ENCODE assay signal across 24 mouse cellular contexts in the genomic region with DNA sequence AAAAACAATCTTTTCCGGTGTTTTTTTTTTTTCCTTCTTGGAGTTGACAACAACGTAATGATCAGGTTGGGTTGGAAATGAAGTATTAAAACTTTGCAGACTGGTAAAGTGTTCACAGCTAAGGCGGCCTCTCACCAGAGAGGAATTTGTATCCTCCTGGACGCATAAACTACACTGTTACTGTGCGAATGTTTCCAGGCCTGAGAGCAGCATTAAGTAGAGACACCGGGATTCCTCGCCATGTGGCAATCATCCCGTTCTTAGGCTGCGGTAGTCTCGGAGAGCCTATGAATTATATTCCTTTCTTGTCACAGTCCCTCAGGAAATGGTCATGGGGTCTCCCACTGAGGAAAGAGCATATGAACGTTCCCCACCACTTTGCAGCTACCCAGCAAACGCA.
"Had no signal": no experiment of that assay in that cellular context is flagged by ENCODE, and none has a peak within 500 bp of the region (broad histone marks: within the 10 kb centered on the region; RNA-seq: fewer than 3 reads in every experiment).

No protein-coding gene starts in this region.

- ATAC-seq: hindbrain, embryonic 16.5 days; inflammation-experienced regulatory T-cells, adult 6 months; intestine, embryonic 15.5 days; intestine, postnatal 0 days; liver, embryonic 12.5 days had no signal

- H3K9me3 ChIP-seq: hindbrain, embryonic 10.5 days; hindbrain, embryonic 12.5 days; intestine, embryonic 15.5 days; liver, embryonic 12.5 days had no signal

- DNase-seq: gastrocnemius, adult 2 months; gastrocnemius, postnatal 10 days; gastrocnemius, postnatal 25 days; heart, adult 2 months; heart, postnatal 10 days; heart, postnatal 4 days; kidney, adult 18-20 months; kidney, adult 8-10 months; kidney, postnatal 10 days; kidney, postnatal 25 days; kidney, postnatal 4 days had no signal

- H3K9ac ChIP-seq: heart, embryonic 12.5 days; hindbrain, embryonic 12.5 days; hindbrain, embryonic 14.5 days; intestine, embryonic 15.5 days; liver, embryonic 12.5 days; liver, embryonic 14.5 days had no signal

- H3K4me3 ChIP-seq: gastrocnemius, adult 2 months; heart, adult 2 months; heart, embryonic 10.5 days; heart, embryonic 12.5 days; hindbrain, embryonic 10.5 days; hindbrain, embryonic 12.5 days; intestine, embryonic 15.5 days; layer of hippocampus, adult 2 months; left cerebral cortex, adult 2 months; liver, embryonic 12.5 days had no signal

- H3K27ac ChIP-seq: gastrocnemius, adult 2 months; heart, adult 2 months; heart, embryonic 10.5 days; hindbrain, embryonic 10.5 days; hindbrain, embryonic 12.5 days; hindbrain, embryonic 14.5 days; intestine, embryonic 15.5 days; layer of hippocampus, adult 2 months; left cerebral cortex, adult 2 months; liver, embryonic 12.5 days; liver, embryonic 14.5 days had no signal

- H3K36me3 ChIP-seq: heart, embryonic 10.5 days; heart, embryonic 12.5 days; hindbrain, embryonic 10.5 days; hindbrain, embryonic 12.5 days; intestine, embryonic 15.5 days; liver, embryonic 12.5 days had no signal

- H3K4me2 ChIP-seq: heart, embryonic 12.5 days; hindbrain, embryonic 12.5 days; hindbrain, embryonic 14.5 days; intestine, embryonic 15.5 days; liver, embryonic 12.5 days had no signal

- H3K27me3 ChIP-seq: heart, embryonic 12.5 days; hindbrain, embryonic 12.5 days; intestine, embryonic 15.5 days had no signal
